In genomic region chr10:116713456-116713855, GRCm38 (mm10) we compare ENCODE assay signal across 9 mouse cellular contexts.
DNase-seq lines count a peak whose midpoint lies in the region; ATAC-seq lines count a peak whose summit lies in the region.
"Had no signal": no experiment of that assay in that cellular context is flagged by ENCODE, and none has a peak within 500 bp of the region (broad histone marks: within the 10 kb centered on the region; RNA-seq: fewer than 3 reads in every experiment).

No protein-coding gene starts in this region.

- H3K36me3 ChIP-seq in intestine, embryonic 16.5 days (ENCODE audit: control insufficient read depth, insufficient read depth, low read length): no peaks in the 10 kb centered on the region

- H3K9me3 ChIP-seq in intestine, embryonic 16.5 days (ENCODE audit: control insufficient read depth, low read length): no peaks in the 10 kb centered on the region

- H3K4me3 ChIP-seq in intestine, embryonic 16.5 days (ENCODE audit: low read length): no peak overlapping the region

- H3K27me3 ChIP-seq in intestine, embryonic 16.5 days (replicated peaks; ENCODE audit: control insufficient read depth, insufficient read depth, low read length): no peaks in the 10 kb centered on the region

- intact Hi-C loops in gastrocnemius, postnatal 14 days (cut with DNase I; ENCODE audit: low total_unique reads): no loop called here

- H3K9ac ChIP-seq in intestine, embryonic 16.5 days (ENCODE audit: low read depth, low read length): no peak overlapping the region

- H3K4me2 ChIP-seq in intestine, embryonic 16.5 days (ENCODE audit: low read depth, low read length): no peak overlapping the region

- 66% methylated on average over 11 of the region's 11 CpGs for WGBS in intestine, embryonic 16.5 days

- ATAC-seq in intestine, embryonic 16.5 days: no peak

- H3K4me1 ChIP-seq in intestine, embryonic 16.5 days (ENCODE audit: control insufficient read depth, insufficient read depth, low read length): no peaks in the 10 kb centered on the region

- peak; percentile 25 for DNase-seq in 3134 (ENCODE audit: extremely low read depth, insufficient read length, low spot score)
- DNase-seq in adrenal gland, postnatal 14 days: peak; percentile 66
- peak; percentile 80 for DNase-seq in gastrocnemius, postnatal 14 days
- peak; percentile 62 for DNase-seq in kidney, postnatal 10 days
- no peak for DNase-seq in spleen, postnatal 4 days (ENCODE audit: low spot score in 2 of 2)
- DNase-seq in frontal cortex, adult 2 months (ENCODE audit: extremely low spot score in 1 of 2, low spot score in 1 of 2): no peak
- DNase-seq in T-cell, adult 2 months (ENCODE audit: low spot score): no peak

- no peak overlapping the region for H3K27ac ChIP-seq in intestine, embryonic 16.5 days (ENCODE audit: low read length)
- H3K27ac ChIP-seq: macrophage had no signal

Comparison
In these comparisons a context has a peak if more than half of its experiments do, and no peak if none do; other contexts are left out.
1. DNase-seq: peak in 3134 (single experiment), adrenal gland, postnatal 14 days (single experiment), gastrocnemius, postnatal 14 days (single experiment) and kidney, postnatal 10 days (single experiment); none in spleen, postnatal 4 days (0 of 2), frontal cortex, adult 2 months (0 of 2) and T-cell, adult 2 months (single experiment).